Mouse (Mus musculus): ENCODE data around the gene Ncoa4. TPM values are rescaled to one million over a fixed set of nuclear protein-coding genes. Genes with fewer than 3 reads are reported as not detected.
"Not testable (repeated sequence)": the region's sequence is repeated elsewhere in the genome, so short reads cannot be mapped to it uniquely, and the experiment has no call there.

The Ncoa4 gene
- total RNA-seq (2014; fragmentation: Nextera tagmentation): 211 and 220 TPM in 2 replicates
- total RNA-seq (2017): 230 and 232 TPM in 2 replicates

DNA sequence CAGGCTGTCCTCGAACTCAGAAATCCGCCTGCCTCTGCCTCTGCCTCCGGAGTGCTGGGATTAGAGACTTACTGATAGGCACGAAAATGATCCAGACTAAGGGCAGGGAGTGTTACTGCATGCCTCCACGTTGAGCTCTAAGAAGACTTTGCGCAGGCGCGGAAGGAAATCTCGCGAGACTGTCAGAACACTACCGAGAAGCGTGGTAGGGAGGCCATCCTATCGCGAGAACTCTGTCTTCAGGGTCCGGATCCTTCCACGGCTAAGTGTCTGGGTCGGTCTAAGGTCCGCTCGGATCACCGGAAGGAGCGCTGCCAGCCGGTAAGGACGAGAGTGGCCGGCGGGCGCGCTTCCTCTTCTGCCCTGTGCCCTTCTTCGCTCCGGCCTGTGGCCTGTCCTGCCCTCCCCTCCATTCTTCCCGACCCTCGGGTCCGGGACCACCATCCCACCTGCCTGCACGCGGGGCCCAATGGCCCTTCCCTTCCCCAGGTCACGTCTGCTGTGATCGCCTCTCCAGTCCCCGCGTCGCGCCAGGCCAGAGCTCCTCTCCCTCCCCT, at the start of gene Ncoa4:
Ncoa4 (plus strand) TSS at position 176 of the 557 bp plus-strand sequence.
- ATAC-seq (replicated peaks; ENCODE audit: poor library complexity, severe bottlenecking): peak; percentile 89

DNA sequence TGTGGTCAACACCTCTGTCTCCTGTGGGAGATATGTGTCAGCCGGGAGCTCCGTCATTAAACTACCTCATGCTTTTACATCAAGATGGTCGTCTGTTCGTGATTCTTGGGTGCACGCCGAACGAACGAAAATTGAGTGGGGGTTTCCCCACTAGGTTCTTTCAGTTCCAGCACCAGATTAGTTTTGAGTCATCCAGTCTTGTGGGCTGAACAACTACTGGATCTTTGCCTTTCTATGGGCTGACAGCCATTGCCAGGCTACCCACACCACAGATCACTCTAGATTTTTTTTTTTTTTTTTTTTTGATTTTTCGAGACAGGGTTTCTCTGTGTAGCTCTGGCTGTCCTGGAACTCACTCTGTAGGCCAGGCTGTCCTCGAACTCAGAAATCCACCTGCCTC, 47.5 kb upstream of the Ncoa4 start:
- not testable (repeated sequence) for ATAC-seq (replicated peaks; ENCODE audit: poor library complexity, severe bottlenecking)

DNA sequence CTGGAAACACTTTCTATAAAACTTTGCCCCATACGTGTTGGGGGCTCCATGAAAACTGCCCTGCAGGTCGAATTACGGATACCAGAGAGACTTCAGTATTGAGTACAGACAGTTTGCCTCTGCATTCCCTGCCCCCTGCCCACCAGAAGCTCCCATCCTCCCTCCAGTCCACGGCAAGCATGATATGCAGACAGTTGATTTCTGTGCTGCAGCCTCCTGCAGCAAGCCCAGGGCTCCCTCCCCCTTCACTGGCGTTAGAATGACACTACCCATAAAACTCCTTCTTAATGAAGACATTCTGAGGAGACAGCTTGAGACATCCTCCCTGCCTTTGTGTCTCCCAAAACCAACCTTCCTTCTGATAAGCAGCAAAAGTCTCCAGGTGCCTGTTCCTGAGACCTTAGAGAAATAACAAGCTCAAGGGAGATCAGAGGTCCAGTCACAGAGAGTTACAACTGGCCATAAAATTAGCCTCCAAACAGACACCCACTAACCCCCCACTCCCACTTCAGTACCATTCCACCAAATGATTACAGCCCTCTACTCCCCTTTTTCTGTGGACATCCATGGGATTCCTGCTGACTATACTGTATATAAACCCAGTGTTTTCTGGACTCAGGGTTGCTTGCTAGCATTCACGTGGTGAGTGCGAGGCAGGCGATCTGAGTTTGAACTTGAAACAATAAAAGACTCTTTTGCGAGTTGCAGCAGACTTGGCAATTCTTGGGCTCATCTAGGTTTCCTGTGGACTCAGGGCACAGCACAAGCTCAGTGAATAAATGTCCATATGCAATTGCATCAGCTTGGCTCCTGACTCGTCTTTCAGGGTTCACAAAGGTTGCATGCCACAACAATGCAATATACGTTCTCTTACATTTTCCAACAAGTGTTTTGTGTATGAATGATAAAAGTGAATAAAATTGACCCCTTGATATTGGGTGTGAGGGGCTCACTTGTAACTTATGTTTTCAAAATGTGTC, 38.4 kb upstream of the Ncoa4 start:
- ATAC-seq (replicated peaks; ENCODE audit: poor library complexity, severe bottlenecking): no peak

DNA sequence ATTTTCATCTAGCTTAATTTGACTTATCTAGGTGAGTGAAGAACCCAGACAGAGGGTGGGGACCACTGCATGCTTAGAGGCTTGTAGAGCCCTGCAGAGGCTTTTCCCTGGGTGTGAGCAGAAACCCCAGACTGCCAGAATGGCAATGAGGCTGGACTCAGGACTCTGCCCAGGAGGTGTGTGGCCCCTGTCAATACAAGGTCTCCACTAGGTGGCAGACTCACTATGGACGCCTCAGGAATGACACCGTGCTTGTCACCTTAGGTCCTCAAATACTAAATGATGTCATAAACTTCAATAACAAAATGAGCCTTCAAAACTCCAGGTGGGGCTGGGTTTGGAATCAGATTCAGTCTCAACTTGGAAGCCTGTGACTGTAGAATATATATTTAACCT, 37.7 kb upstream of the Ncoa4 start:
- ATAC-seq (replicated peaks; ENCODE audit: poor library complexity, severe bottlenecking): peak; percentile 90

DNA sequence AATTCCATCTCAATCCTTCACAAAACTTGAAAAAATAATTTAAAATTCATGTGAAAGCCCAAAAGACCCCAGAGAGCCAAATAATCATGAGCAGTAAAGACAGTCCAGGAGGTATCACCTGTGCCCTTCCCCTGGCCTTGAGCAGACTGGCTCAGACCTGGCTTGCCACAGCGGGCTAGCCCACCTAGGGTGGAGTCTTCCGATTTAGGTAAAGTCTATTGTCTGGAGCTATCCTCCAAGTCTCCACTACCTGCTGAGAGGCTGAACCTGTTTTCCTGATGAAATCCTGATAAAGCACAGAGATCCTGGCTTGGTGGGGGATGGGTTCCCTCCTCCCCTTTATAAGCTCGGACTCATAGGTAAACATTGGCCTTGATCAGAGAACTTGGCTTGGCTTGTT, 35.4 kb upstream of the Ncoa4 start:
- no peak for ATAC-seq (replicated peaks; ENCODE audit: poor library complexity, severe bottlenecking)

DNA sequence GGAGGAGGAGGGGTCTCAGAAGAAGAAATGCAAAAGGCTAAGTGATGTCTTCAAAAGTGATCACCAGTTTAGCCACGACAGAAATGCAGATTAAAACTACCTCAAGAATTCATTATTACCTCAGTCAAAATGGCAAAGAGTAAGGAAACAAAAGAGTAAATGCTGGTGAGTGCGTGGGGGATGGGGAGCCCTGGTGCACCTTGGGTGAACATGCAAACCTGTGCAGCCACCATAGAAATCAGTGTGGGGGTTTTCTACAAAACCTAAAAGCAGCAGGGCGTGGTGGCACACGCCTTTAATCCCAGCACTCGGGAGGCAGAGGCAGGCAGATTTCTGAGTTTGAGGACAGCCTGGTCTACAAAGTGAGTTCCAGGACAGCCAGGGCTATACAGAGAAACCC, 34.4 kb upstream of the Ncoa4 start:
- ATAC-seq (replicated peaks; ENCODE audit: poor library complexity, severe bottlenecking): not testable (repeated sequence)

DNA sequence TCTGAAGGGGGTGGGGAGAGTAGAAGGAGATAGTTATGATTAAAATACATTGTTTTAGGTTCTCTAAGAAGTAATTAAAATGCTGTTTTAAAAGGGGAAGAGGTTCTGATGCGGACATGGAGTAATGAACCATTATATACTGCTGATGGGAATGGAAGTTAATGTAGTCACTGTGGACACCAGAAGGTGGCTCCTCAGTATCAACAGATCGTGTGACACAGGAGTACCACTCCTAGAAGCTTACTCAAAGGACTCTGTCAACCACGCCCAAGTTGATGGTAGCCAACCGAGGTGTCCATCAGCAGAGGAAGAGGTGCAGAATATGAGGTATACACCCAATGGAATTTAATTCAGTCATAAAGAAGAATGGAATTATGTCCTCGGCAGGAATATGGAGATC, 31.3 kb upstream of the Ncoa4 start:
- ATAC-seq (replicated peaks; ENCODE audit: poor library complexity, severe bottlenecking): no peak

DNA sequence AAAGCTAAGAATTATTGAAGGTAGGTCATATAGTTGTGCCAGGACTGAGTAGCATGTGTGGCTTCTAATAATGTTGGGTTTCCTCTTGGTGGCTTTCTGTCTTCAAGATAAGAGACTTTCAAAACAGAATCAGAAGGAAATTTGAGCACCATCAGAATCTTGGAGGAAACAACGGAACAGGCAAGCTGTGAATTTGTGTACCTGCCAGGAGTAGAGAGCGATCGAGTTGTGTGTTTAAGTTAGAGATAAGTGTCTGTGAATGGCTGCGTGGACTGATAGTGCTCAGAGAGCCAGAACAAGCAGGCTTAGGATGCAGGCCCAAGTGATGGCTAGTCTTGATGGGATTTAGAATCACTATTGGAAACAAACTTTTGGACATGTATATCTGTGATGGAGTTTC, 27.8 kb upstream of the Ncoa4 start:
- no peak for ATAC-seq (replicated peaks; ENCODE audit: poor library complexity, severe bottlenecking)

DNA sequence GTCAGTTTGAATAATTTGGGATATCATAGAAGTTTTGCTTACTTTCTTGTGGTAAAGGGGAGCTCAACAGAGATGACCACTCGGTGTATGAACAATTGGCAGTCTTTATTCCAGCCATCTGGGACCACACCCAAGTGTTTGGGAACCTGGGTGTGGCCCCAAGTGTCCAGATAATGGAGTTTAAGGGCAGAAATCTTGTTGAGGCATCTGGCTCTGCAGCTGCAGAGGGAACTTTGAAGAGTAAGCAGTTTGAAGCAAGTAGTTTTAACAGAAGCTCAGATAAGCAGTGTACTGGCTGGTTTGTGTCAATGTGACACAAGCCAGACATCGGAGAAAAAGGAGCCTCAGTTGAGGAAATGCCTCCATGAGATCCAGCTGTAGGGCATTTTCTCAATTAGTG, 25.4 kb upstream of the Ncoa4 start:
- ATAC-seq (replicated peaks; ENCODE audit: poor library complexity, severe bottlenecking): no peak

DNA sequence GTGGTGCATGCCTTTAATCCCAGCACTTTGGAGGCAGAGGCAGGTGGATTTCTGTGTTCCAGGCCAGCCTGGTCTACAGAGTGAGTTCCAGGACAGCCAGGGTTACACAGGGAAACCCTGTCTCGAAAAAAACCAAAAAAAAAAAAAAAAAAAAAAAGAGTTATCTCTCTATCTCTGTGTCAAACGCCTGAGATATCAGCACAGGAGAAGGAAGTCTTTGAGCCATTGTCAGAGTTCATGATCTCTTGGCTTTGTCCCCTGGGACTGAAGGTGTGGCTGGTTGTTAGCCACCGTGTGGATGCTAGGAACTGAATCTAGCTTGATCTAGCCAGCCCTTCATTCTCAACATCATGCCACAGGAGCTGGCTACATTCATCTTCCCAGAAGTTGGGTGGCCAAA, 23.2 kb upstream of the Ncoa4 start:
- ATAC-seq (replicated peaks; ENCODE audit: poor library complexity, severe bottlenecking): not testable (repeated sequence)

DNA sequence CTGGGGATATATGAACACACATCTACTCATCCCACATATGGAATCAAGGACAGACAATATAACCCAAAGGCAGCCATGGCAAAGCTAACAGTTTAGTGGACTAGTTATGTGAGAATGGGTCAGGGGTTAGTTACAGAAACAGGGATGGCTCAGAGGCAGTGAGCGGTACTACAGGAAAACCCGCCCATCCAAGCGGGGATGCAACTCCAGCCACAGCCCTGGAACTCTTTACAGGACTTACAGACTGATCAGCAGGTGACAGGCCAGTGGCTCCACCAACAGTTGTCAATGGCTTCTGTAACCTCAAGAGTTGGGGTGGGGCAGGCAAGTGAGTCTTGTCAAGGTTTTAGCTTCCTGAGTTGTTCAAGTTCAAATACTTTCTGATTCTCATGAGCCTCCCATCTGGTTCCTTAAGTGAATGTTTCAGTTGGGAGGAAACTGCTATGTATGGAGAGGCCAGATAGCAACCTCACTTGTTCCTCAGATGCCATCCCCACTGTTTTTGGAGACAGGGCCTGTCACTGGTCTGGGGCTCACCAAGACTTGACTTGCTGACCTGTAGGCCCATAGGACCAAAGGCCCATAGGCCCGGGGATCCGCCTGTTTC, 19.2 kb upstream of the Ncoa4 start:
- no peak for ATAC-seq (replicated peaks; ENCODE audit: poor library complexity, severe bottlenecking)

DNA sequence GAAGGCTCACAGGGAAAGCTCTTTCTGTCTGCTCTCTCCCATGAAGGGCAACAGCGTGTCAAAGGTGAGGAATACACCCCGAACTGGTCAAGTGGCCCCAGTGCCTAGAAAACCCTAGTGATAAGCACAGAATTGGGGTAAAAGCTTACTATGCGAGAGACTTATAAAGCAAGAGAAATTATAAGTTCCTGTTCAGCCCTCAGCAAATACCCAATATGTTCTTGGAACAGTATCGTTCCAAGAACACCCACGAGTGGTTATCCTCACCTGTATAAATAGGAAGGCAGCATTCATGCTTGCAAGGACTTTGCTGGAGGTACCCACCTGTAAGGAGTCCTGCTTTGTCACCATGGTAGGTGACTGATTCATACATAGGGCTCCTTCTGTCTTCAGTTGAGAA, 17.9 kb upstream of the Ncoa4 start, which contains the start of gene Msmb:
Msmb (plus strand) TSS at position 301 of the 400 bp plus-strand sequence.
- ATAC-seq (replicated peaks; ENCODE audit: poor library complexity, severe bottlenecking): no peak

DNA sequence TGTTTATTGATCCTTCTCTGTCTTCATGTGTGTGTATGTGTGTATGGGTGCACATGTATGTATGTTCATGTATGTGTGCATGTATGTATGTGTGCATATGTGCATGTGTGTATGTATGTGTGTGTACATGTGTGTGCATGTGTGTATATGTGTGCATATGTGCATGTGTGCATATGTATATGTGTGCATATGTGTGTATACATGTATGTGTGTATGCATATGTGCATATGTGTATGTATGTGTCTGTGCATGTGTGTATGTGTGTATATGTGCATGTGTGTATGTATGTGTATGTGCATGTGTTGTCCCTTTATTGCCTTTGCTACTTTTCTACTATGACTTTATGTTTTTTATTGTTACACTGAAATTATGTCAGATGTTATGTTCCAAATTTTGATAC, 14.9 kb upstream of the Ncoa4 start:
- ATAC-seq (replicated peaks; ENCODE audit: poor library complexity, severe bottlenecking): no peak

DNA sequence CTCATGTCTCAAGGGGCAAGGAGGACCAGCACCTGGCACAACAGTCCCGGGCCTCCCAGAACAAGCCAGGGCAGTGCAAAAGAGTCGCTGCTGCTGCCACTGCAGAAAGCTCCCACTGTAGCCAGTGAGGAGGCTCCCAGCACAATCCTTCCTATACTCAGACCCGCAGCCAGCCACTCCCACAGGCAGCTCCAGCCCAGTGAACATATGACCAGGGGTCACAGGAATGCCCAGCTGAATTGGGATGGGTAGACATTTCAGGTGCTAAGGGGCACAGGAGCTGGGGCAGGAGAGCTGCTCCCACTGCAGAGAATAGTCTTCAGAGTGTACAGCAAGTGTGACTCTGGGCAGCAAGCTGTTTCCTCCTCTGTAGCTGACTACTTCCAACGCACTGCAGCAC, 14.3 kb upstream of the Ncoa4 start:
- ATAC-seq (replicated peaks; ENCODE audit: poor library complexity, severe bottlenecking): no peak

DNA sequence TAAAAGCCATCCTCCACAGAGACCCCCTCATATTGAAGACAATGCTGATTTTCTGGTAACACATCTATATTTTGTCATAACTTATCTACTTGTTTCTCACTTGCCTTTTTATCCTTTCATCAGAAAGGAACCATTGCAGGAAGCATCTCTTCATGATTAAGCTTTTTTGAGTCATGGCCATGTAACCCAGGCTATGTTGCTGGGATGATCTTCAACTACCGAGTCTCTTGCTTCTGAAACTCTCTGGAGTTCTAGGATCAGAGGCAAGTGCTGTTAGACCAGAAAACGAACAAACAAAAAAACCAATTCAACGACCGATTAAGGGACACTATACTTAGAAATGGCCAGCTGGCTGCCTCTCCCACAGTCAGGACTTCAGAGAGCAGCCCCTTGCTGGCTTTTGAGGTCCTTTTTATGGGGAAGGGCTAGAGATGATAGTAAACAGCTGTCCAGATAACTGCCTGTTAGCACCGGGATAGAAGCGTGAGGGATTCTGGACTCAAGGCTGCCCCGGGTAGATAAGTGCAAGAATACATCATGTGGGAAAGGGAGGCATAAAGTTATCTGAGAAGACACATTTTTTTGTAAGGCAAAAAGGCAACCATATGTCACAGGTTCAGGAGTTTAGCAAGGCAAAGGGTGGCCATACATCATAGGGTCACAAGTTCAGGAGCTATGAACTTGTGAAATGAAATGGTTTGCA, 13.7 kb upstream of the Ncoa4 start:
- no peak for ATAC-seq (replicated peaks; ENCODE audit: poor library complexity, severe bottlenecking)

DNA sequence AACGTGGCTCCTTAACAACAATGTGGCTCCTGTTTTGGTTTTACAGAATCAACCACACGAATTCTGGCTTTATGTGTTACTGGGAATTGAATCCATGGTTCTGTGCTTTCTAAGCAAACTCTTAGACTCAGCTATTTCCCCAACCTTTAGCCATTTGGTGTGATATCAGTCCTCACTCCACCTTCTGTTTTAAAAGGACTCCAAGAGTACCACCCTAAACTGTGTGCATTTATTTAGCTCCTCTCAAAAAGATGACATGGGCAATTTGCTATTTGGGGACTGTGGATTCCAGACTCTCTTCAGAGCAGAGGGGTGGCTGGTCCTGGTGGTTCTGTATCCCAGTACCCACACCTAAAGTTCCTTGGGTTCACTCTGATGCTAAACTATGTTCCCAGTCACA, 13.1 kb upstream of the Ncoa4 start:
- no peak for ATAC-seq (replicated peaks; ENCODE audit: poor library complexity, severe bottlenecking)

DNA sequence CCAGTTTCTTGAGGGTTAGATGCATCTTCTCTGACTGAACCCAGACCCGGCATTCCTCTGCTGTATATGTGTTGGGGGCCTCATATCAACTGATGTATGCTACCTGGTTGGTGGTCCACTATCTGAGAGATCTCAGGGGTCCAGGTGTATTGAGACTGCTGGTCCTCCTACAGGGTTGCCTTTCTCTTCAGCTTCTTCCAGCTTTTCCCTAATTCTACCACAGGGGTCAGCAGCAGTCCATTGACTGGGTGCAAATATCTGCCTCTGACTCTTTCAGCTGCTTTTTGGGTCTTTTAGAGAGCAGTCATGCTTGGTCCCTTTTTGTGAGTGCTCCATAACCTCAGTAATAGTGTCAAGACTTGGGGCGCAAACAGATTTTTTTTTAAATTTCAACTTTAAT, 8.8 kb upstream of the Ncoa4 start:
- ATAC-seq (replicated peaks; ENCODE audit: poor library complexity, severe bottlenecking): no peak

DNA sequence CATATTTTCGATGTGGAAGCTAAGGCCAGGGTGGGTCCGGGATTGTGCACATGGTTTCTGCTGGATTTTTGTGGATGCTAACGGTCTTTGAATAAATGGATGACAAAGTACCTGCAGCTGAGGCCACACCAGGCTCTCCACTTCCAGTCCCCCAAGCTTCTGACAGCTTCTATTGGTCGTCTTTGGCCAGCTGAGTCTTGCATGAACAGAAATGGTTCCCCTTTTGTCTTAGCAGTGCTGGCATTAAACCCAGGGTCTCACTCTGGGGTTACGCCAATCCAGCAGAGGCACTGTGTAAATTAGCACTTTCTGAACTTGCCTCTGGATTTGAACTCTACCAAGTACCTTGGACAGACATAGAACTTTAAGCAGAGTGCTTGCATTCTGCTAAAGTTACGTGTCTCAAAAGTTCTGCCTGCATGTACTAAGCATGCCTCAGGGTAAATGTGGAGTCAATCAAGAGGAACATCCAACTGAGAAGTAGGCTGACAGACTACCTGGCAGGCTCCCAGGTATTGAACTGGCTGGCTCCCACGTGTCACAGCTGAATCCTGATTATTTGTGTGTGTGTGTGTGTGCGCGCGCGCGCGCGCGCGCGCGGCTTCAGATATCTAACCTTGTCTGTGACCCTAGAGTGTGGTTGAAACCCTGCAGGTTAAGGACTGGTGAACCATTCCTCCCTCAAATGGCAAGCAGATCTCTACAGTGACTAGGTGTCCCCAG, 7.3 kb upstream of the Ncoa4 start:
- ATAC-seq (replicated peaks; ENCODE audit: poor library complexity, severe bottlenecking): peak; percentile 53

DNA sequence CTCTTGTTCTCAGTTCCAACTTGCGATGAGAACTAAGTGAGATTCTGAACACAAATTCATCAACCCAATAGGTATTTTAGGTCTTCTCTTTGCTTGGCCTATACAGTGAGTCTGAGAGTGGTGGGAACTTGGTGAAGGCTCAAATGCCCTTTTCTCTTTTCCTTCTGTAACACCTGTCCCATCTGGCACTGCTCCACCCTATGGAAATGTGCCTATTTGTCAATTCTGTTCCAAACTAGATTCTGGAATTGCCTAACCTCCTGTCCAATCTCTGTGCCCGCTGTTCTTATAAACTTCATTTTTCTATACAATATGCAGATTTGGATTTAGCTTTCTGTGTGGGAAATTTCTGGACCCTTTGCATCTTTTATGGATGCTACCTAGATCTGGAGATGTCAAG, 6.5 kb upstream of the Ncoa4 start:
- ATAC-seq (replicated peaks; ENCODE audit: poor library complexity, severe bottlenecking): no peak

DNA sequence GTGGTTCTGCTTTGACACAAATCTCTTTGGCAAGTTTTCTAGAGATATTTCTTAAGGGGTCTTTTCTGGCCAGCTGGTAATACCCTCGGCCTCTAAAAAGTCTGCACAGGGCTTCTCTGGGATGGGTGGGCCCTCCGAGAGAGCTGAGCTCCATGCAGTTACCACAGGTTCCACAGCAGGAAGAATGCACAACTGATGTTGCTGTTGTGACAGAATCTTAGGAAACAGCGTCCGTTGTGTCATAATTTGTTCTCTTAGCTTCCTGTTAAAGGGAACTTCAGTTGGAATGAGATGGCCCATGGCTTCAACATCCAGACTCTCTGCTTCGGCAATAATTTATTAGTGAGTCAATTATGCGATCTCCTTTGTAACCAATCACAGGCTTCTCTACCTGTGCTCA, 4.9 kb upstream of the Ncoa4 start:
- ATAC-seq (replicated peaks; ENCODE audit: poor library complexity, severe bottlenecking): peak; percentile 71
